Mouse (Mus musculus) thymus, adult 2 months (tissue): ENCODE measurements at regions not wholly inside any gene's neighbourhood (a gene's known extent, or its start where the extent isn't known, plus 50 kb on each side); places are given as distances from the start of the nearest gene placed in this dataset.

ENCODE experiments used
- CTCF ChIP-seq: fragments of 200-500 bp; IDR thresholded peaks from 2 replicates; pipeline ENCODE4 v1.5.1; 2012; ENCODE audit warnings: mild to moderate bottlenecking, control low read depth, low read length, moderate library complexity, borderline replicate concordance; ENCODE audit not compliant: control insufficient read depth, poor library complexity, insufficient read depth; ENCODE audit errors: extremely low read depth
- POLR2A ChIP-seq: fragments of 200-500 bp; IDR thresholded peaks from 2 replicates; pipeline ENCODE4 v1.6.1; 2012; ENCODE audit warnings: mild to moderate bottlenecking, low read length, control low read depth, moderate library complexity; ENCODE audit not compliant: control insufficient read depth, poor library complexity, insufficient read depth; ENCODE audit errors: extremely low read depth

DNA sequence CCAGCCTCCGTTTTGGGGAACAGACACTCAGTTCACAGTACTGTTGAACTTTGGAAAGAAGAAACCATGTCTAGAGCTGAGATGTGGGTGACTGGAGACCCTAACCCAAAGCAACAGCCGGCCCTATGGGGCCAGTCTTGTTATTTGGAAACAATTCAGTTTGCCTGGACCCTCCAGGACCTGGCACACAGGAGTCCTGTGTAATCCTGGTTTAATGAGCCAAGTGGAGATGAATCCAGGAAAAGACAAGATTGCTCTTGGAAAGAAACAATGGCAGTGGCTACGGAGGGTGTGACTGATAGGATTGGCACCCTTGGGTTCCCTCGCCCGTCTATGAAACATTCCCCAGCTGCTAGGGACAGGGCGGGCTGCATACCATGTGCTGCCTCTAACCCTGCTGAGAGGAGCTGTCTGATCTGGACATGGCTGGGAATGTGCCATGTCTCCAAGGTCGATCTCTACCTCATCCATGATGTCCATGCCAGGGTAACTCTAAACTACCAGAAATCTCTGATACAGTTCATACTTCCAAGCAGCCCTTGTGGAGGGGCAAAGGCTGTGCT lies 104.6 kb upstream of the Zmiz1 start:
- TF ChIP-seq CTCF (no peak), POLR2A (no peak)
